Mouse (Mus musculus): ENCODE measurements around the gene Topbp1. TPM values are rescaled to one million over a fixed set of nuclear protein-coding genes. Genes with fewer than 3 reads are reported as not detected.

Gene Topbp1
- total and polyA plus RNA-seq, 3 experiments, result 95.0 to 141 (median 104) TPM

GRCm38 (mm10) chr9:103309832-103310231, 4.8 kb downstream of the Topbp1 start:
- H3K4me2 ChIP-seq (ENCODE audit: insufficient read depth, low read depth, poor library complexity, severe bottlenecking), result no peak overlapping the region
- H3K4me1 ChIP-seq (ENCODE audit: control insufficient read depth in 1 of 2, insufficient read depth in 2 of 2), result peaks cover 0 to 19% of the 10 kb centered on the region in 2 experiments; a peak in 2 of 4 replicates
- no peaks in the 10 kb centered on the region for H3K27me3 ChIP-seq (replicated peaks)
- H3K27ac ChIP-seq (ENCODE audit: insufficient read depth, low read depth), result no peak overlapping the region
- TF ChIP-seq ZKSCAN1 (IDR thresholded peaks at IDR 0.05; ENCODE audit: borderline replicate concordance, low read depth, low read length) (no peak), MXI1 (IDR thresholded peaks at IDR 0.05; ENCODE audit: low read depth, low read length) (no peak), HCFC1 (IDR thresholded peaks at IDR 0.05; ENCODE audit: low read depth, low read length) (no peak), POLR2AphosphoS2 (IDR thresholded peaks at IDR 0.05; ENCODE audit: low read depth, low read length) (no peak), CHD2 (IDR thresholded peaks at IDR 0.05; ENCODE audit: low read length) (no peak), USF2 (conservative IDR thresholded peaks at IDR 0.05; ENCODE audit: low read depth, low read length) (no peak), UBTF (IDR thresholded peaks at IDR 0.05; ENCODE audit: low read depth, low read length) (no peak), MAFK (IDR thresholded peaks at IDR 0.05; ENCODE audit: insufficient replicate concordance, low read length) (no peak), TBP (conservative IDR thresholded peaks at IDR 0.05; ENCODE audit: low read depth, low read length) (no peak), GABPA (IDR thresholded peaks at IDR 0.05; ENCODE audit: insufficient replicate concordance, low read depth, low read length) (no peak), MEF2A (IDR thresholded peaks at IDR 0.05; ENCODE audit: borderline replicate concordance, low read depth, low read length) (no peak)
- peaks cover 37% of the 10 kb centered on the region for H3K79me2 ChIP-seq (replicated peaks; ENCODE audit: control insufficient read depth, extremely low read depth, insufficient read depth, poor library complexity, severe bottlenecking)
- no peak for DNase-seq (ENCODE audit: extremely low read depth)
- dilution Hi-C loops (cut with MboI; ENCODE audit: extremely low pct_ligation_motif_present, extremely low pct_unique_long_range_greater_than_20kb, low sequenced_read_pairs), result no loop called here
- H3K36me3 ChIP-seq (replicated peaks in 1 of 2; ENCODE audit: control insufficient read depth in 1 of 2, insufficient read depth in 1 of 2, low read length in 1 of 2), result peaks cover 34 to 72% of the 10 kb centered on the region in 2 experiments
- no peaks in the 10 kb centered on the region for H3K9me3 ChIP-seq (replicated peaks; ENCODE audit: low read length)
- H3K4me3 ChIP-seq (replicated peaks in 1 of 3; ENCODE audit: low read depth in 2 of 3, low read length in 2 of 3, poor library complexity in 1 of 3), result no peak overlapping the region
- in situ Hi-C loops (cut with MboI; ENCODE audit: low pct_ligation_motif_present, low pct_unique_long_range_greater_than_20kb, low sequenced_read_pairs), result loop anchor here (5.0 kb wide), 1 partner anchor 88 kb away; no protein-coding TSS in a partner anchor
- no peak overlapping the region for H3K9ac ChIP-seq (ENCODE audit: insufficient read depth, low read depth)

DNA sequence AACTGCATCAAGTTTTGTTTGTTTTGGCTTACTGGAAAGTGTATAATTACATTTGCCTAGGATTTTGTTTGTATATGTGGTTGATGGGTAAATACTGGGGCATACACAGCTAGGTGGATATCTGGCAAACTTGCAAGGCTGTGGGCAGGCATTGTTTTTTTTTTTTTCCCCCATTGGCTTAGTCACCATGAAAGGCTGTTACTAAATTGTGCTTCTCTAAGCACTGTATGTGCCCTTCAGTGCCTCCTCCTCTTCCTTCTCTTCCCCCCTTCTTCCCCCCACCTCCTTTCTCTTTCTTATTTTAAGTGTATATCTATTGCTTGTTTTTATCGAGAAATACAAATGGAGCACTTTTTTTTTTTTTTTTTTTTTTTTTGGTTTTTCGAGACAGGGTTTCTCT, 19.7 kb downstream of the Topbp1 start:
- Histone ChIP-seq H3K4me3 (replicated peaks in 1 of 3; ENCODE audit: low read depth in 2 of 3, low read length in 2 of 3, poor library complexity in 1 of 3) (no peak overlapping the region), H3K9me3 (replicated peaks; ENCODE audit: low read length) (no peaks in the 10 kb centered on the region), H3K9ac (ENCODE audit: insufficient read depth, low read depth) (no peak overlapping the region), H3K27ac (ENCODE audit: insufficient read depth, low read depth) (no peak overlapping the region), H3K27me3 (replicated peaks) (no peaks in the 10 kb centered on the region), H3K79me2 (replicated peaks; ENCODE audit: control insufficient read depth, extremely low read depth, insufficient read depth, poor library complexity, severe bottlenecking) (peaks cover 1% of the 10 kb centered on the region; the same call in 1 of the 2 replicates), H3K36me3 (replicated peaks in 1 of 2; ENCODE audit: control insufficient read depth in 1 of 2, insufficient read depth in 1 of 2, low read length in 1 of 2) (peaks cover 80 to 95% of the 10 kb centered on the region in 2 experiments), H3K4me1 (ENCODE audit: control insufficient read depth in 1 of 2, insufficient read depth in 2 of 2) (no peaks in the 10 kb centered on the region), H3K4me2 (ENCODE audit: insufficient read depth, low read depth, poor library complexity, severe bottlenecking) (no peak overlapping the region)
- dilution Hi-C loops (cut with MboI; ENCODE audit: extremely low pct_ligation_motif_present, extremely low pct_unique_long_range_greater_than_20kb, low sequenced_read_pairs), result no loop called here
- in situ Hi-C loops (cut with MboI; ENCODE audit: low pct_ligation_motif_present, low pct_unique_long_range_greater_than_20kb, low sequenced_read_pairs), result no loop called here
- TF ChIP-seq SIN3A (IDR thresholded peaks at IDR 0.05; ENCODE audit: low read length) (no peak), RCOR1 (conservative IDR thresholded peaks at IDR 0.05; ENCODE audit: low read depth, low read length) (no peak), CHD1 (IDR thresholded peaks at IDR 0.05; ENCODE audit: low read depth, low read length) (no peak), NRF1 (IDR thresholded peaks at IDR 0.05; ENCODE audit: low read depth, low read length) (no peak), CTCF (conservative IDR thresholded peaks at IDR 0.05 in 1 of 2, IDR thresholded peaks at IDR 0.05 in 1 of 2; ENCODE audit: low read depth in 2 of 2, low read length in 2 of 2) (no peak), ETS1 (conservative IDR thresholded peaks at IDR 0.05; ENCODE audit: low read depth, low read length) (no peak), UBTF (IDR thresholded peaks at IDR 0.05; ENCODE audit: low read depth, low read length) (no peak), KAT2A (IDR thresholded peaks at IDR 0.05; ENCODE audit: insufficient replicate concordance, low read length) (no peak), EP300 (IDR thresholded peaks at IDR 0.05; ENCODE audit: low read length) (no peak), TBP (conservative IDR thresholded peaks at IDR 0.05; ENCODE audit: low read depth, low read length) (no peak), MEF2A (IDR thresholded peaks at IDR 0.05; ENCODE audit: borderline replicate concordance, low read depth, low read length) (no peak), ZMIZ1 (IDR thresholded peaks at IDR 0.05; ENCODE audit: low read depth, low read length) (no peak)
- no peak for DNase-seq (ENCODE audit: extremely low read depth)

All from CH12.LX (cell line).